Mouse (Mus musculus): Measurements from ENCODE around the gene Bad.

DNA sequence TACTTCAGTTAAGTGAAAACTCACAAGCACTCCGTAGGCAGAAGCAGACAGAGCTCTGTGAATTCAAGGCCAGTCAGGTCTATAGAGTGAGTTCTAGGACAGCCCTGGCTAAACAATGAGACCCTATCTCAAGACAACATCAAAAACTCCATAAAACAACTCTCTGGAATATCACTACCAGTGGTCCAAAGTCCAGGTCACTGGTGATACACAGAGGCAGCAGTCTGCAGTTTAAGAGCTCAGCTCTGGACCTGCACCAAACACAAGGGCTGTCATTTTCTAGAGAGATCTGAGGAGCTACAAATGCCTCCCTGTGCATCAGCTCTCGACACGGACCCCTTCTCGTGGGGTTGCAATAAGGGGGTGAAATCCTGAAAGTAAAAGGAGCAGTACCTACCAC lies 23.3 kb upstream of the Bad start:
- no peak for TF ChIP-seq CTCF (IDR thresholded peaks at IDR 0.05; ENCODE audit: low read depth)
- no peak for TF ChIP-seq EP300 (IDR thresholded peaks at IDR 0.05; ENCODE audit: low read depth)

Data from heart, postnatal 0 days (tissue).